Mouse (Mus musculus): ENCODE results near the gene Tmem110. TPM values are rescaled to one million over a fixed set of nuclear protein-coding genes. Genes with fewer than 3 reads are reported as not detected.

Gene Tmem110
- total and polyA plus RNA-seq, 3 experiments, result 11.6 to 21.0 TPM; not detected in 1

GRCm38 (mm10) chr14:30828635-30829460 is 3.5 kb downstream of the Tmem110 start (continued):
- TF ChIP-seq HCFC1 (IDR thresholded peaks at IDR 0.05; ENCODE audit: low read depth, low read length) (no peak), KAT2A (conservative IDR thresholded peaks at IDR 0.05; ENCODE audit: low read depth, low read length) (no peak), ZC3H11A (IDR thresholded peaks at IDR 0.05; ENCODE audit: low read depth, low read length) (no peak)

- DNase-seq (ENCODE audit: low read depth, low spot score), result no peak
These were observed 12.1 kb downstream of the Tmem110 start for GRCm38 (mm10) chr14:30837416-30837996.

GRCm38 (mm10) chr14:30843701-30844100 is 18.3 kb downstream of the Tmem110 start:
- no peak overlapping the region for H3K27ac ChIP-seq (ENCODE audit: control insufficient read depth, low read depth, low read length)
- DNase-seq (ENCODE audit: low read depth, low spot score), result no peak
- no peaks in the 10 kb centered on the region for H3K36me3 ChIP-seq (ENCODE audit: control insufficient read depth in 1 of 2, insufficient read depth in 2 of 2, low read length in 2 of 2)
- H3K9me3 ChIP-seq (replicated peaks; ENCODE audit: insufficient read depth, low read length), result no peaks in the 10 kb centered on the region
- H3K4me1 ChIP-seq (ENCODE audit: control insufficient read depth in 1 of 2, insufficient read depth in 2 of 2, low read length in 2 of 2), result no peaks in the 10 kb centered on the region
- no peak for TF ChIP-seq CHD2 (IDR thresholded peaks at IDR 0.05; ENCODE audit: low read length)
- TF ChIP-seq TBP (IDR thresholded peaks at IDR 0.05; ENCODE audit: low read depth, low read length), result no peak
- TF ChIP-seq MYC (IDR thresholded peaks at IDR 0.05; ENCODE audit: low read depth, low read length), result no peak
- TF ChIP-seq ELF1 (IDR thresholded peaks at IDR 0.05; ENCODE audit: low read depth, low read length), result no peak
- TF ChIP-seq POLR2A (IDR thresholded peaks at IDR 0.05; ENCODE audit: control insufficient read depth in 1 of 2, insufficient read depth in 1 of 2, low read depth in 1 of 2, low read length in 2 of 2, poor library complexity in 1 of 2), result no peak
- no peak for TF ChIP-seq KAT2A (conservative IDR thresholded peaks at IDR 0.05; ENCODE audit: low read depth, low read length)
- TF ChIP-seq JUND (IDR thresholded peaks at IDR 0.05; ENCODE audit: low read depth, low read length), result no peak
- no peak for TF ChIP-seq RAD21 (IDR thresholded peaks at IDR 0.05; ENCODE audit: low read depth, low read length)
- no peak for TF ChIP-seq ZKSCAN1 (IDR thresholded peaks at IDR 0.05; ENCODE audit: low read depth, low read length)
- no peak for TF ChIP-seq USF1 (IDR thresholded peaks at IDR 0.05; ENCODE audit: low read depth, low read length)
- H3K4me3 ChIP-seq (ENCODE audit: control insufficient read depth in 1 of 2, insufficient read depth in 1 of 2, low read depth in 2 of 2, low read length in 2 of 2), result no peak overlapping the region
- H3K9ac ChIP-seq (ENCODE audit: control insufficient read depth, low read depth, low read length, poor library complexity, severe bottlenecking), result no peak overlapping the region
- H3K27me3 ChIP-seq (ENCODE audit: control insufficient read depth in 1 of 2, insufficient read depth in 2 of 2, low read length in 2 of 2), result no peaks in the 10 kb centered on the region
- H3K79me2 ChIP-seq (ENCODE audit: control insufficient read depth, insufficient read depth, low read length, poor library complexity), result no peaks in the 10 kb centered on the region

More at GRCm38 (mm10) chr14:30837416-30837996, 12.1 kb downstream of the Tmem110 start:
- Histone ChIP-seq H3K36me3 (ENCODE audit: control insufficient read depth in 1 of 2, insufficient read depth in 2 of 2, low read length in 2 of 2) (peaks cover 0 to 2% of the 10 kb centered on the region in 2 experiments; a peak in 1 of 4 replicates), H3K9ac (ENCODE audit: control insufficient read depth, low read depth, low read length, poor library complexity, severe bottlenecking) (no peak overlapping the region), H3K4me3 (ENCODE audit: control insufficient read depth in 1 of 2, insufficient read depth in 1 of 2, low read depth in 2 of 2, low read length in 2 of 2) (no peak overlapping the region), H3K9me3 (replicated peaks; ENCODE audit: insufficient read depth, low read length) (no peaks in the 10 kb centered on the region), H3K27me3 (ENCODE audit: control insufficient read depth in 1 of 2, insufficient read depth in 2 of 2, low read length in 2 of 2) (no peaks in the 10 kb centered on the region), H3K4me1 (ENCODE audit: control insufficient read depth in 1 of 2, insufficient read depth in 2 of 2, low read length in 2 of 2) (no peaks in the 10 kb centered on the region), H3K79me2 (ENCODE audit: control insufficient read depth, insufficient read depth, low read length, poor library complexity) (0 out of 2 replicates have a peak, but pooled peaks cover 2% of the 10 kb centered on the region), H3K27ac (ENCODE audit: control insufficient read depth, low read depth, low read length) (no peak overlapping the region)
- TF ChIP-seq RAD21 (IDR thresholded peaks at IDR 0.05; ENCODE audit: low read depth, low read length) (no peak), NRF1 (IDR thresholded peaks at IDR 0.05; ENCODE audit: insufficient read depth, low read depth, low read length, poor library complexity, severe bottlenecking) (no peak), ELF1 (IDR thresholded peaks at IDR 0.05; ENCODE audit: low read depth, low read length) (no peak), MAFK (IDR thresholded peaks at IDR 0.05; ENCODE audit: borderline replicate concordance, low read depth, low read length) (no peak), MYC (IDR thresholded peaks at IDR 0.05; ENCODE audit: low read depth, low read length) (no peak), RCOR1 (IDR thresholded peaks at IDR 0.05; ENCODE audit: low read depth, low read length) (no peak), HCFC1 (IDR thresholded peaks at IDR 0.05; ENCODE audit: low read depth, low read length) (no peak), ZMIZ1 (IDR thresholded peaks at IDR 0.05; ENCODE audit: low read depth, low read length) (no peak), ZNF384 (IDR thresholded peaks at IDR 0.05; ENCODE audit: low read depth, low read length) (no peak)
